Mouse (Mus musculus) liver (tissue): ENCODE results near the gene Ethe1.

Experiments
- DNase-seq: peaks from one replicate; pipeline ENCODE4 v3.0.0-alpha.2; 2020; ENCODE audit warnings: mixed read lengths

Gene Ethe1

GRCm38 (mm10) chr7:24587330-24588105 lies at the start of gene Ethe1, which contains the start of gene Zfp575:
Gene Ethe1 (plus strand): TSS chr7:24587543.
Gene Zfp575 (minus strand): TSS chr7:24587641.
- peak; percentile 61 for DNase-seq

- no peak for DNase-seq
Measured at GRCm38 (mm10) chr7:24537591-24537990, 49.8 kb upstream of the Ethe1 start.

- DNase-seq, result no peak
Measured at GRCm38 (mm10) chr7:24538154-24538553, 49.2 kb upstream of the Ethe1 start.

GRCm38 (mm10) chr7:24538701-24539100 lies 48.6 kb upstream of the Ethe1 start:
- no peak for DNase-seq

DNA sequence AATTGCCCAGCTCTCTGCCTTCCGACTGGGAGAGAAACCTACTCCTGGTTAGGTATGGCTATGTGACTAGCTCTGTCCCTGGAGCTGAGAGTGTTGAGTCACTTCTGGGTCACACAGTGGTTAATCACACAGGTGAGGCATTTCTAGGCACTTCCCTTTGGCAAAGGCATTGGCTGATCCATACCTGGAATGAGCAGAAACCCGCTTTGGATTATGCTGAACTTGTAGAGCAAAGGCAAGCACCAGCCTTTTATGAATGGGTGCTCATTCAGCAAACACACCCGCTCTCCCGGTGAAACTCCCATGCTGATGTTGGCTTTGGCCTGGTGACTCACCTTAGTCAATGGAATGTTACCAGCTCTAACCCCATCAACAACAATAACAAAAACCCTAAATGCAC lies 47.7 kb upstream of the Ethe1 start:
- DNase-seq, result no peak

GRCm38 (mm10) chr7:24544506-24544905 lies 42.8 kb upstream of the Ethe1 start:
- DNase-seq, result no peak

DNA sequence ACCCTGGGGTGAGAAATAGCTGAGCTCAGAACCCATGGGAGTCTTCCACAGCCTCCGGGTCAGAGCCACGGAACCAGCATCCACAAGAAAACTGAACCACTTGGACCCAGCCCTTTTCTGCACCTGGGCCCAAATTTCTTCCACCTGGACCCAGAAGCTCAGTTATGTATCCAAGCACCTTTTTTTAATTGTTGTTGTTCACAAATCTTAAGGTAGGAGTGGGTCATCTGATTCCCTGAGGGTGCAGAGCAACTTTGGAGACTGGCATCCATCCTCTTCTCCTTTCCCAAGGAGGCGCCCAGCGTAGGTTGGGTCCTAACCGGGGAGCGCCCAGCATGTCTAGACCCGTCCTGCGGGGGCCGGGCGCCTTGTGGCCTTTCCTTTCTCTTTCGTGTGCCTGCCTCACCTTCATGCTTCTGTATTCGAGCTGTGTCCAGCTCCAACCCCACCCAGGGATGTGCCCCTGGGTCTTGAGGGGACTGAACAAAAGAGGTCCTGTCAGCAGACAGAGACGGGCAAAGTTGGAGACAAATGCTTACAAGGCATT lies 41.2 kb upstream of the Ethe1 start, which contains the start of the genes Pinlyp and Xrcc1:
Gene Pinlyp (minus strand): TSS at position 51 of the 547 bp plus-strand sequence.
Gene Xrcc1 (plus strand): TSS at position 222 of the 547 bp plus-strand sequence.
- no peak for DNase-seq

GRCm38 (mm10) chr7:24546634-24547389 lies 40.5 kb upstream of the Ethe1 start:
- peak; percentile 99 for DNase-seq

GRCm38 (mm10) chr7:24547534-24548036 lies 39.8 kb upstream of the Ethe1 start:
- DNase-seq, result no peak

DNA sequence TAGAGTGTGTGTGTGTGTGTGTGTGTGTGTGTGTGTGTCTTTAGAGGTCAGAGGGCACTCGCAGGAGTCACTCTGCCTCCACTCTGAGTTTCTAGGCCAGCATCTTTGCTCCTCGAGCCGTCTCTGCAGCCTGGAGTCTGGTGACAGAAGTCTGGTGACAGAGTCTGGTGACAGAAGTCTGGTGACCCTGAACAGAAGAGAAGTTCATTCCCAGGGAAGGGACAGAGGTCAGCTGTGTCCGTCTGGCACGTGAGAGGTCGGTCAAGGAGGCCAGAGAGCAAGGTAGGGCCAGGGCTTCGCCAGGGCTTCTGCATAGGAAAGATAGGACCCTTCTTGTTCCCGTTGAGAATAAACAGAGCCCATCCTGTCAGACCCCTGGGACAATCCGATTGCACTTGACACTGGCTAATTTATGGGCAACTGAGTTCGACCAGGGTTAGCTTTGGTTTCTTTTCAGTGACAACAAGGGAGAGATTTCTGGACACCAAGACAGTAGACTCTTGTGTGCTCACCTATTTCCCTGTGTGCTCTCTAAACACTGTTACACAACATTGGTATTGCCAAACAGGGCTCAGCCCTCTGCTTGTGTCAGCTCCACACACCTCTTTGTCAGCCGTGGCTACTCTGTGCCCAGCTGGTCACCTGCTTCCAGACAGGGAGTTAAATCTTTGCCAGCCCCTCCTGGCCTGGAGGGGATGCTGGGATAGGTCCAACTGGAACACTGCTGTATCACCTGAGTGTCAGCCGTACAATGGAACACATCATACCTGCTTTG lies 35.2 kb upstream of the Ethe1 start:
- DNase-seq, result no peak

GRCm38 (mm10) chr7:24555786-24556185 lies 31.6 kb upstream of the Ethe1 start:
- DNase-seq, result no peak

- no peak for DNase-seq
Measured at GRCm38 (mm10) chr7:24561450-24561849, 25.9 kb upstream of the Ethe1 start.

- no peak for DNase-seq
Measured at GRCm38 (mm10) chr7:24563191-24563836, 24.0 kb upstream of the Ethe1 start.

DNA sequence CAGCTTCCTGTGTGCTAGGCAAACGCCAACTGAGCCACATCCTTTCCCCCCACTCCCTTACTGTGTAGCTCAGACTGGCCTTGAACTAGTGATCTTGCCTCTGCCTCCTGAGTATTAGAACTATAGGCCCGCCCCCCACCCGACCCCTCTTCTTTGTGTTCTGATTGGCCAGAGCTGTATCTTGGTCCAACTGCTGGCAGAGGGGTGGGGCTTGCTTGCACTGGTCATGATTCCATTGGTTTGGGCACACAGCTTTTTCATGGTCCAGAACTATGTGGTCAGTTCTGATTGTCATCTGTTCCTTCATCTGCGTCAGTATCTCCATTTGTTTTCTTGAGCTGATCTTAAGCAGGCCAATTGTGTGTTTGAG lies 23.5 kb upstream of the Ethe1 start:
- DNase-seq, result no peak

DNA sequence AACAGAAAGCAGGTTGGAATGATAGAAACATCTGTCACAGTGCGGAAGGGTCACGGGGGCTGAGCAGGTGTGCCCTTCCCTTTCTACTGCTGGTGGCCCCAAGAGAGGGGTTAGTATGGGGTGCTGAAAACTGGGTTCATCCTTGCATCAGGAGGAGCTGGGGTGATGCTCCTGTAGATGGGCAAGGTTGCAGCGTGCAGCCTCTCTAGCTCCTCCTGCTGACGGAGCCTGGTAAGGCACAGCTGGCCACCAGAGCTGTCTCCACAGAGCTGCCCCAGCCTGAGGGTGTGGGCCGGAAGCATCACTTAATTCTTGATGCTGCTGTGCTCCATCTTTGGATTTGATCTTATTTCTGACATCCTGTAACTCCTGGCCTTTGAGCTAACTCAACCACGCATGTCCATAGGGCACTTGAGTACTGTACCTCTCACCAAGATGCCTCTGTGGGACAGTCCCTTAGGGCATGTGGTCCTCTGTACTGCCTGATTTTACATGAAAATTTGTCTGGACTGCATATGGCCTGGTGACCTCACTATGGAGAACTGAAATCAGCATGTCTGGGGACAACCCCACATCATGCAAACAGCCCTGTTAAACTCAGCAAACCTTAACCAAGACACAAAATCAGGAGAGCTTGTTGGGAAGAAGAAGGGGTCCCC lies 22.6 kb upstream of the Ethe1 start:
- peak; percentile 75 for DNase-seq

DNA sequence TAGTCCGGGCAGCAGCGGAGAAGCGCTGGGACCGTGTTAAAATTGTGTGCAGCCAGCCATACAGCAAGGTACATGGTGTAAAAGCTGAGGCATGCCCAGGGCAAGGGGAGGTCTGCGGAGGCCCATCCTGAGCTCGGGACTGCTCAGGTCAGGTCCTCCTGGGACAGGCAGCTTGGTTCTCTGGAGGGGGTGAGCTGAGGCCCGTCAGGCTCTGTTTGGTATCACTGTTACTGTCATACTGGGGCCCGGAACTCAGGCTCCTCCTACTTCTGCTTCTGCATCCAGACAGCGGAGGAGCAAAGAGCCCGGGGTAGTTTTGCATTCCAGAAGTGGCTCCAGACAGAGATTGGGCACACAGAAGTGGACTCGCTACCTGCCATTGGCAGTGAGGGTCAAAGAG lies 21.7 kb upstream of the Ethe1 start:
- DNase-seq, result no peak

- no peak for DNase-seq
Measured at GRCm38 (mm10) chr7:24566206-24566605, 21.1 kb upstream of the Ethe1 start.

DNA sequence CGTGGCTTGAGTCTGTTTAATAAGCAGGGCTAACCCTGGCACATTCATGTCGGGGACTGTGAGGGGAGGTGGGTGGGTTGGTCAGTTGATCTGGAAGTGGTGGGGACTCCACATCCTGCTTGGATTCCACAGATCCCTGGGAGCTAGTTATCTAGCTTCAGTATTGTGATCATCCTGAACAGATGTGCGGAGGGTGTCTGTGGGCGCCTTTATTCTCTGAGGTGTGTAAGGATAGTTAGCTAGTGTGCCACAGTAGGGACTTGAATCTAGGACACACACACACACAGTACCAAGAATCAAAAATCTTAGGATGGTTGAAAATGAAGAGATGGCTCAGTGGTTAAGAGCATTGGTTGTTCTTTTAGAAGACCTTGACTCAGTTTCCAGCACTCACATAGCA lies 18.8 kb upstream of the Ethe1 start:
- DNase-seq, result no peak

DNA sequence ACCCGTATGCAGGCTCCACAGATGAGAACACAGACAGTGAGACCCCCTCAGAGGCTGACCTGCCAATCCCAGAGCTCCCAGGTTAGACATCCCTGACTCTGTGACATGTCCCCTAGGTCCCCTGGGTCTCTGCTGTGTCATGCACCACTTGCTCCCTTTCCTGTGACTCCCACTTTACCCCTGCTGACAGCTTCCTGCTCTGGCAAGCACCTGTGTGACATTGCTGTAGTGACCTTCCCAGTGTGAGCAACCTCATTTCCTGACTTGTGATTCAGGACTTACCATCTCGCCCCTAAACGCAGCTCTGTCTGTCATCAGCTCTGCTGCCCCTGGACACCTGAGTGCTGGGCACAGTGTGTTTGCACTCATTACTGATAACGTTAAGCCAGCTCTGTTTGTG lies 16.3 kb upstream of the Ethe1 start:
- no peak for DNase-seq

DNA sequence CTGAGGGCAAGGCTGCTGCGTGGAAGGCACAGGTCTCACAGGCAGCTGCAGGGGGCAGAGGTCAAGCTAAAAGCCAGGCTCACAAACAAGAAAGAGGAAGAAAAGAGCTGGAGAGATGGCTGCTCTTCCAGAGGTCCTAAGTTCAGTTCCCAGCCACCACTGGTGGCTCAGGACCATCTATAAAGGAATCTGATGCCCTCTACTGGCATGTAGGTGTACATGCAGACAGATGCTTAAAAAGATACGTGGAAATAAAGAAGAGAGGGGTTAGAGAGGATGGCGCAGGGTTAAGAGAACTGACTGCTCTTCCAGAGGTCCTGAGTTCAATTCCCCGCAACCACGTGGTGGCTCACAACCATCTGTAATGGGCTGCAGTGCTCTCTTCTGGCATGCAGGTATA lies 14.9 kb upstream of the Ethe1 start:
- no peak for DNase-seq

GRCm38 (mm10) chr7:24574224-24574796 lies 13.0 kb upstream of the Ethe1 start:
- no peak for DNase-seq
